Mouse (Mus musculus): ENCODE results near the gene Taar8a. TPM values are rescaled to one million over a fixed set of nuclear protein-coding genes. Genes with fewer than 3 reads are reported as not detected.
"Not testable (repeated sequence)": the region's sequence is repeated elsewhere in the genome, so short reads cannot be mapped to it uniquely, and the experiment has no call there.

The Taar8a gene
- polyA plus RNA-seq (2015; fragmentation: Nextera tagmentation; extraction: Ambion mirVana) = not detected in 2 replicates

DNA sequence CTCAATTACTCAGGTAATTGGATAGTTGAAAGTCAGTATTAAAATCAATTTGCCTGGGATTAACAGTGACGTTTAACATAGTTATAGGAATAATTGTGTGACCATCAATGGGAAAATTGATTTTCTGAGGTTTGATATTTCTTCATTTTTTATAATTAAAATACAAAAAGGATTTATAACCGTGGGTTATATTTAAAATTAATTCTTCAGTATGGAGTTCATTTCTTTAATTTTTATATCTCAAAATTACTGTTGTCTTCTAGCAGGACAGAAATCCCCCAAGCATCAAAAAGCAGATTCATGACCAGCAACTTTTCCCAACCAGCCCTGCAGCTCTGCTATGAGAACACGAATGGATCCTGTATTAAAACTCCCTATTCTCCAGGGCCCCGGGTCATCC is at the start of gene Taar8a:
Taar8a (plus strand) TSS at position 301 of the 400 bp plus-strand sequence.
- H3K4me1 ChIP-seq (replicated peaks; ENCODE audit: control insufficient read depth, insufficient read depth, low read length); H3K27ac ChIP-seq (ENCODE audit: low read length); H3K4me2 ChIP-seq (ENCODE audit: low read length); H3K4me3 ChIP-seq (replicated peaks; ENCODE audit: low read length); H3K36me3 ChIP-seq (ENCODE audit: control insufficient read depth, insufficient read depth); H3K9ac ChIP-seq (replicated peaks; ENCODE audit: low read depth, low read length); ATAC-seq; H3K9me3 ChIP-seq (ENCODE audit: control insufficient read depth, low read length); H3K27me3 ChIP-seq (replicated peaks; ENCODE audit: control insufficient read depth, insufficient read depth, low read length): not testable (repeated sequence)
- WGBS = 91% methylated on average over 2 of the region's 4 CpGs

DNA sequence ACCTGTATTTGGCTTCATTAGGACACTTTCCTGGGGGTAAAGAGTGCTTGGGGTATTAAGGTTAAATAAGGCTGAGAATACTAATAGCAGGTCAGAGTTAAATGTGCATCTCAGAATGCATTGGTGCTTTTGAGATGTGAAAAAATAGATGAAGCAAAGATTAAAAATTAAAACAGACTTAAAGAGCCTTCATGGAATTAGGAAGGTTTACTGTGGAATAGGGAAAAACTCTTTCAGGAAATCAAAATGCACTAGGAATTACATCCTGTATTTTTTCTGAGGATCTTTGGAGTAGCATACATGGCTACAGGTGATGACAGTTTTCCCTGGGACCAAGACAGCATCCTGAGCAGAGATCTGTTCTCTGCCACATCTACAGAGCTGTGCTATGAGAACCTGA is 49.4 kb upstream of the Taar8a start, which contains the start of gene Taar7d:
Taar7d (plus strand) TSS at position 301 of the 400 bp plus-strand sequence.
- Histone ChIP-seq H3K27me3 (replicated peaks; ENCODE audit: control insufficient read depth, insufficient read depth, low read length) (no peaks in the 10 kb centered on the region), H3K4me3 (replicated peaks; ENCODE audit: low read length) (no peak within 1 kb of the TSS), H3K9me3 (ENCODE audit: control insufficient read depth, low read length) (no peaks in the 10 kb centered on the region), H3K4me1 (replicated peaks; ENCODE audit: control insufficient read depth, insufficient read depth, low read length) (no peaks in the 10 kb centered on the region), H3K27ac (ENCODE audit: low read length) (no peak within 1 kb of the TSS), H3K9ac (replicated peaks; ENCODE audit: low read depth, low read length) (no peak within 1 kb of the TSS), H3K4me2 (ENCODE audit: low read length) (no peak within 1 kb of the TSS), H3K36me3 (ENCODE audit: control insufficient read depth, insufficient read depth) (no peaks in the 10 kb centered on the region)
- no peak for ATAC-seq

DNA sequence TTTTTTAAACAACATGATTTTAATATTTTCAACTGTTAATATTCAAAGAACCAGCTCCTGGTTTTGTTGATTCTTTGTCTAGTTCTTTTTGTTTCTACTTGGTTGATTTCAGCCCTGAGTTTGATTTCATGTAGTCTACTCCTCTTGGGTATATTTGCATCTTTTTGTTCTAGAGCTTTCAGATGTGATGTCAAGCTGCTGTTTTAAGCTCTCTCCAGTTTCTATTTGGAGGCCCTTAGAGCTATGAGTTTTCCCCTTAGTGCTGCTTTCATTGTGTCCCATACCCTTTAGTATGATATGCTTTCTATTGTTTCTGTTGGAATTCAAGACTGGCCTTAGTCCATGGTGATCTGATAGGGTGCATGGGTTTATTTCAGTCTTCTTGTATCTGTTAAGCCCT is 45.0 kb upstream of the Taar8a start:
- ATAC-seq = no peak
- Histone ChIP-seq H3K36me3 (ENCODE audit: control insufficient read depth, insufficient read depth) (no peaks in the 10 kb centered on the region), H3K4me2 (ENCODE audit: low read length) (no peak overlapping the region), H3K4me1 (replicated peaks; ENCODE audit: control insufficient read depth, insufficient read depth, low read length) (no peaks in the 10 kb centered on the region), H3K27ac (ENCODE audit: low read length) (no peak overlapping the region), H3K9me3 (ENCODE audit: control insufficient read depth, low read length) (no peaks in the 10 kb centered on the region), H3K27me3 (replicated peaks; ENCODE audit: control insufficient read depth, insufficient read depth, low read length) (no peaks in the 10 kb centered on the region), H3K9ac (replicated peaks; ENCODE audit: low read depth, low read length) (no peak overlapping the region), H3K4me3 (replicated peaks; ENCODE audit: low read length) (no peak overlapping the region)

DNA sequence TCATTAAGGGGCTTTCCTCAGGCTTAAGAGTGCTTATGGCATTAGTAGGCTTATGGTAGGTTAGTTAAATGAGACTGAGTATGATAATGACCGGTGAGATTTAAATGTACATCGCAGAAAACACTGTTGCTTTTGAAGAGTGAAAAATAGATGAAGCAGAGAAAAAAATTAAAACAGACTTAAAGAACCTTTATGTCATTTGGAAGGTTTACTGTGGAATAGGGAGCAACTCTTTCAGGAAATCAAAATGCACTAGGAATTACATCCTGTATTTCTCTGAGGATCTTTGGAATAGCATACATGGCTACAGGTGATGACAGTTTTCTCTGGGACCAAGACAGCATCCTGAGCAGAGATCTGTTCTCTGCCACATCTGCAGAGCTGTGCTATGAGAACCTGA is 39.0 kb upstream of the Taar8a start, which contains the start of gene Taar7e:
Taar7e (plus strand) TSS at position 301 of the 400 bp plus-strand sequence.
- no peak within 1 kb of the TSS for H3K9ac ChIP-seq (replicated peaks; ENCODE audit: low read depth, low read length)
- H3K27ac ChIP-seq (ENCODE audit: low read length) = no peak within 1 kb of the TSS
- H3K36me3 ChIP-seq (ENCODE audit: control insufficient read depth, insufficient read depth) = no peaks in the 10 kb centered on the region
- no peaks in the 10 kb centered on the region for H3K27me3 ChIP-seq (replicated peaks; ENCODE audit: control insufficient read depth, insufficient read depth, low read length)
- H3K9me3 ChIP-seq (ENCODE audit: control insufficient read depth, low read length) = no peaks in the 10 kb centered on the region
- H3K4me2 ChIP-seq (ENCODE audit: low read length) = no peak within 1 kb of the TSS
- H3K4me1 ChIP-seq (replicated peaks; ENCODE audit: control insufficient read depth, insufficient read depth, low read length) = no peaks in the 10 kb centered on the region
- H3K4me3 ChIP-seq (replicated peaks; ENCODE audit: low read length) = no peak within 1 kb of the TSS
- ATAC-seq = no peak
- WGBS = 82% methylated on average over 2 of the region's 2 CpGs

DNA sequence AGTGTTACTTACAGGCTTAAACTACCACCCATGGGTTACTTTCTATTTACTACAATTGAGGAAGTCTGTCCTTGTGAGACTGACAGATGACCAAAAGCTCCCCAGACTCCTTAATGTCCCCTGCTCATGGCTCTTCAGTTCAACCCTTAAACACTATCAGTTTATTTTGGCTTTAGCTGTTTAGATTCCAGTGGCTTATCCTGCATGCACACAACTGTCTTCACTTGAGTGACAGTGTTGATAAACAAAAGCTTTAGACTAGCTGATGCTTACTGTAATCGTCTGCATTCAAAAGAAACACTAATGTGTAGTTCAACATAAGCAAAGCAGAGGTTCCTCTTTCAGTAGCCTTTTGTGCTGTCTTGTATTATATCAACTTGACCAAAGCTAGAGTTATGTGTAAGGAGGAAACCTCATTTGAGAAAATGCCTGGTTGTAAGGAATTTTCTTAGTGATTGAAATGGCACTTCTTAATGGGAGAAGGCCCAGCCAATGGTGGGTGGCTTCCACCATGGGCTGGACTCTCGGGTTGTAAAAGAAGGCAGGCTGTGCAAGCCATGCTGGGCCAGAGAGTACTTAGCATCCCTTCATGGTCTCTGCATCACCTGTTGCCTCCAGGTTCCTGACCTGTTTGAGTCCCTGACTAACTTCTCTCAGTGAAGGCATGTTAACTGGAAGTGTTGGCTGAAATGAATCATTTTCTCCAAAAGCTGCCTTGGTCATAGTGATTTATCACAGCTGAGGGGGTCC is 36.0 kb upstream of the Taar8a start:
- Histone ChIP-seq H3K4me1 (replicated peaks; ENCODE audit: control insufficient read depth, insufficient read depth, low read length) (no peaks in the 10 kb centered on the region), H3K9me3 (ENCODE audit: control insufficient read depth, low read length) (no peaks in the 10 kb centered on the region), H3K27me3 (replicated peaks; ENCODE audit: control insufficient read depth, insufficient read depth, low read length) (no peaks in the 10 kb centered on the region), H3K27ac (ENCODE audit: low read length) (no peak overlapping the region), H3K36me3 (ENCODE audit: control insufficient read depth, insufficient read depth) (no peaks in the 10 kb centered on the region), H3K4me3 (replicated peaks; ENCODE audit: low read length) (no peak overlapping the region), H3K4me2 (ENCODE audit: low read length) (no peak overlapping the region), H3K9ac (replicated peaks; ENCODE audit: low read depth, low read length) (no peak overlapping the region)
- no peak for ATAC-seq
- 59% methylated on average over 2 of the region's 2 CpGs for WGBS

DNA sequence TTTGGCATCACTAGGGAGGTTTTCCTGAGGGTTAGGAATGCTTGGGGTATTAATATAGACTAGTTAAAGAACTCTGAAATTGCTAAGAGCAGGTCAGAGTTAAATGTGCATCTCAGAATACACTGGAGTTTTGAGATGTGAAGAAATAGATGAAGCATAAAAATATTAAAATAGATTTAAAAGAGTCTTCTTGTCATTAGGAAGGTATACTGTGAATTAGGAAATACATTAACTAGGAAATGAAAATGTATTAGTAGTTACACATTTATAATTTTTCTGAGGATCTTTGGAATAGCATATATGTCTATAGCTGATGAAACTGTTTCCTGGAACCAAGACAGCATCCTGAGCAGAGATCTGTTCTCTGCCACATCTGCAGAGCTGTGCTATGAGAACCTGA is 27.1 kb upstream of the Taar8a start, which contains the start of gene Taar7f:
Taar7f (plus strand) TSS at position 301 of the 400 bp plus-strand sequence.
- ATAC-seq = no peak
- no peaks in the 10 kb centered on the region for H3K27me3 ChIP-seq (replicated peaks; ENCODE audit: control insufficient read depth, insufficient read depth, low read length)
- H3K9ac ChIP-seq (replicated peaks; ENCODE audit: low read depth, low read length) = no peak within 1 kb of the TSS
- no peak within 1 kb of the TSS for H3K4me3 ChIP-seq (replicated peaks; ENCODE audit: low read length)
- H3K9me3 ChIP-seq (ENCODE audit: control insufficient read depth, low read length) = no peaks in the 10 kb centered on the region
- H3K4me2 ChIP-seq (ENCODE audit: low read length) = no peak within 1 kb of the TSS
- H3K27ac ChIP-seq (ENCODE audit: low read length) = no peak within 1 kb of the TSS
- H3K36me3 ChIP-seq (ENCODE audit: control insufficient read depth, insufficient read depth) = no peaks in the 10 kb centered on the region
- no peaks in the 10 kb centered on the region for H3K4me1 ChIP-seq (replicated peaks; ENCODE audit: control insufficient read depth, insufficient read depth, low read length)

DNA sequence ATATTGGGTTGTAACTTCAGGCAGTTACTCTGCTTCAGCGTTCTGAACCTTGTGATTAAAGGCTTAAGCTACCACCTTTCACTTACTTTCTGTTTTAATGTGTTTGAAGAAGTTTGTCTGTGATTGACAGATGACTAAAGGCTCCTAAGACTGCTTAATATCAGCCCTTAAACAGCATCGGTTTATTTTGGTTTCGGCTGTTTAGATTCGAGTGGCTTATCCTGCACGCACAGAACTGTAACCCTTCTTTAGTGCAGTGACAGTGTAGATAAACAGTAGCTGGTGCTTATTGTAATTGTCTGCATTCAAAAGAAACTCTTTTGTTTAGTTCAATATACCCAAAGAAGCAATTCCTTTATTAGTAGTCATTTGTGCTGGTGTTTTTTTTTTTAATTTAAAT is 24.3 kb upstream of the Taar8a start:
- Histone ChIP-seq H3K4me1 (replicated peaks; ENCODE audit: control insufficient read depth, insufficient read depth, low read length) (no peaks in the 10 kb centered on the region), H3K9me3 (ENCODE audit: control insufficient read depth, low read length) (no peaks in the 10 kb centered on the region), H3K36me3 (ENCODE audit: control insufficient read depth, insufficient read depth) (no peaks in the 10 kb centered on the region), H3K9ac (replicated peaks; ENCODE audit: low read depth, low read length) (no peak overlapping the region), H3K4me3 (replicated peaks; ENCODE audit: low read length) (no peak overlapping the region), H3K27me3 (replicated peaks; ENCODE audit: control insufficient read depth, insufficient read depth, low read length) (no peaks in the 10 kb centered on the region), H3K27ac (ENCODE audit: low read length) (no peak overlapping the region), H3K4me2 (ENCODE audit: low read length) (no peak overlapping the region)
- no peak for ATAC-seq
- 55% methylated on average over 5 of the region's 5 CpGs for WGBS

DNA sequence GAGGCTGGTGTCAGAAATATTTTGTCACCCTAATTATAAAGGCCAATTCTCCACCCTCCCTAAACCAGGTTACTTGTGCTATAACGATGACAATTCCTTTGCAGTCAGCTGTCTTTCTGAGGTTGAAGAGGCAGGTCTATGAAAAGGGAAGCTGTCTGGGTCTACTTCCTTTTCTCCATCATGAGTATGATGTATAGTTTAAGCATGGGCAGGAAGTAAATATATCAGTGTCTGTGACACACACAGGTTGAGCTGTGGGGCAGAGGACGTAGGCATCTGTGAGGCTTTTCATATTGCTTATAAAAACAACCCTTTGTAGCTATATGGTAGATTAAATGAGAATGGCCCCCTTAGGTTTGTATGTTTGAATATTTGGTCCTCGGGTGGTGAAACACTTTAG is 17.3 kb upstream of the Taar8a start:
- H3K4me1 ChIP-seq (replicated peaks; ENCODE audit: control insufficient read depth, insufficient read depth, low read length) = no peaks in the 10 kb centered on the region
- no peaks in the 10 kb centered on the region for H3K36me3 ChIP-seq (ENCODE audit: control insufficient read depth, insufficient read depth)
- ATAC-seq = no peak
- H3K4me2 ChIP-seq (ENCODE audit: low read length) = no peak overlapping the region
- no peak overlapping the region for H3K27ac ChIP-seq (ENCODE audit: low read length)
- H3K9ac ChIP-seq (replicated peaks; ENCODE audit: low read depth, low read length) = no peak overlapping the region
- H3K9me3 ChIP-seq (ENCODE audit: control insufficient read depth, low read length) = no peaks in the 10 kb centered on the region
- no peak overlapping the region for H3K4me3 ChIP-seq (replicated peaks; ENCODE audit: low read length)
- H3K27me3 ChIP-seq (replicated peaks; ENCODE audit: control insufficient read depth, insufficient read depth, low read length) = no peaks in the 10 kb centered on the region
- WGBS = 85% methylated on average over 3 of the region's 3 CpGs

DNA sequence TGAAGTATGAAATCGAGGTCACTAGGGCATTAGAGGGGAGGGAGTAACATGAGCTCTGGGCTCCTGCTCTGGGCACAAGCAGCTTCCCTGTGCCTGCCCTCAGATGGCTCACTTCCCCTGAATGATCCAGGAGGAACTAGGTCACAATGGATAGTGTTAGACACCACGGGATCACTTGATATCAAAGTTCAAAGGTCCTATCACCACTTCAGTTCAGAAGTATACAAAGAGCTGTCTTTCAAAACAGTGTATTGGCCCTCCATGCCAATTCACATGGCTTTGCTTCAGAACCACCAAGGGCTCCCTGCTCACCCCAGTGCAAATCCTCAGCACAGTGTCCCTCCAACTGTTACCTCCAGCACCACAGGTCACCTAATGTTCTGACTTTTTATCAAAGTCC is 1.5 kb upstream of the Taar8a start:
- not testable (repeated sequence) for ATAC-seq; H3K9ac ChIP-seq (replicated peaks; ENCODE audit: low read depth, low read length); H3K4me3 ChIP-seq (replicated peaks; ENCODE audit: low read length); H3K27me3 ChIP-seq (replicated peaks; ENCODE audit: control insufficient read depth, insufficient read depth, low read length); H3K9me3 ChIP-seq (ENCODE audit: control insufficient read depth, low read length); H3K4me1 ChIP-seq (replicated peaks; ENCODE audit: control insufficient read depth, insufficient read depth, low read length); H3K36me3 ChIP-seq (ENCODE audit: control insufficient read depth, insufficient read depth); H3K4me2 ChIP-seq (ENCODE audit: low read length); H3K27ac ChIP-seq (ENCODE audit: low read length)
- 50% methylated on average over 2 of the region's 2 CpGs for WGBS

DNA sequence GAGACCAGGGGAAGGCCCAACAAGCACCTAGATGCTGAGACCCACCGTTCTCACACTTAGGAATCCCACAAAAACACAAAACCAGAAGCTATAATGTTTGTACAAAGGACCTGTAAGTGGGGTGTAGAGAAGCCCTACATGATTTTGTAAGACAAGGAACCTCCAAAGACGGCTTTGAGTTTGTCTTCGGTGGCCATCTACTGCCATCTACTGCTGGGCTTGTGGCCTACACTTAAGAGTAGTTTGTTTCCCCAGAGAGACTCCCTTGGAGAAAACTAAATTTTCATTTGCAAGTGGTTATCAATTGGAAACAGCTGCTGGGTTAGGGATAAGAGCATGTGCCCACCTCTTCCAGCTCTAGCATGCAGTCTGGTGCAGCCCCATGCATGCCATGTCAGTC is 3.9 kb downstream of the Taar8a start:
- H3K9me3 ChIP-seq (ENCODE audit: control insufficient read depth, low read length) = no peaks in the 10 kb centered on the region
- no peak overlapping the region for H3K9ac ChIP-seq (replicated peaks; ENCODE audit: low read depth, low read length)
- H3K4me3 ChIP-seq (replicated peaks; ENCODE audit: low read length) = no peak overlapping the region
- ATAC-seq = peak; percentile 67; the same call in 1 of the 2 replicates
- 50% methylated on average over 3 of the region's 3 CpGs for WGBS
- H3K4me1 ChIP-seq (replicated peaks; ENCODE audit: control insufficient read depth, insufficient read depth, low read length) = no peaks in the 10 kb centered on the region
- no peaks in the 10 kb centered on the region for H3K27me3 ChIP-seq (replicated peaks; ENCODE audit: control insufficient read depth, insufficient read depth, low read length)
- no peaks in the 10 kb centered on the region for H3K36me3 ChIP-seq (ENCODE audit: control insufficient read depth, insufficient read depth)
- H3K27ac ChIP-seq (ENCODE audit: low read length) = no peak overlapping the region
- no peak overlapping the region for H3K4me2 ChIP-seq (ENCODE audit: low read length)
